Mouse (Mus musculus): ENCODE results near the gene Gm20521. TPM values are rescaled to one million over a fixed set of nuclear protein-coding genes. Genes with fewer than 3 reads are reported as not detected.

Gm20521 gene
- polyA plus RNA-seq, 1 experiment from 2014 or later: not detected

Other genes starting within 250 kb of the Gm20521 start
- not detected in 2 replicates for gene Gm17606, start 242.5 kb upstream of the Gm20521 start, polyA plus RNA-seq (2014; fragmentation: Nextera tagmentation; extraction: Ambion mirVana)
- 6.2 and 6.3 TPM in 2 replicates for gene Cdh24, start 242.1 kb upstream of the Gm20521 start, polyA plus RNA-seq (2014; fragmentation: Nextera tagmentation; extraction: Ambion mirVana)
- gene 1700123O20Rik, start 197.2 kb upstream of the Gm20521 start, polyA plus RNA-seq (2014; fragmentation: Nextera tagmentation; extraction: Ambion mirVana): 109 and 110 TPM in 2 replicates
- gene Acin1, start 196.5 kb upstream of the Gm20521 start, polyA plus RNA-seq (2014; fragmentation: Nextera tagmentation; extraction: Ambion mirVana): 122 and 141 TPM in 2 replicates
- gene Gm29776, start 184.6 kb upstream of the Gm20521 start, polyA plus RNA-seq (2014; fragmentation: Nextera tagmentation; extraction: Ambion mirVana): 0.11 and 0.17 TPM in 2 replicates
- 0.17 TPM in 2 replicates for gene Cebpe, start 171.3 kb upstream of the Gm20521 start, polyA plus RNA-seq (2014; fragmentation: Nextera tagmentation; extraction: Ambion mirVana)
- gene Slc7a8, start 101.5 kb upstream of the Gm20521 start, polyA plus RNA-seq (2014; fragmentation: Nextera tagmentation; extraction: Ambion mirVana): 2.5 and 5.3 TPM in 2 replicates
- gene Rnf212b, start 69.3 kb upstream of the Gm20521 start, polyA plus RNA-seq (2014; fragmentation: Nextera tagmentation; extraction: Ambion mirVana): not detected in 2 replicates
- 13.7 and 14.5 TPM in 2 replicates for gene Homez, start 12.5 kb upstream of the Gm20521 start, polyA plus RNA-seq (2014; fragmentation: Nextera tagmentation; extraction: Ambion mirVana)
- gene Ppp1r3e, start 5.9 kb upstream of the Gm20521 start, polyA plus RNA-seq (2014; fragmentation: Nextera tagmentation; extraction: Ambion mirVana): 0.33 and 0.34 TPM in 2 replicates
- gene Bcl2l2, start 64 bp upstream of the Gm20521 start, polyA plus RNA-seq (2014; fragmentation: Nextera tagmentation; extraction: Ambion mirVana): 2.7 and 3.6 TPM in 2 replicates
- 149 and 167 TPM in 2 replicates for gene Pabpn1, start 9.1 kb downstream of the Gm20521 start, polyA plus RNA-seq (2014; fragmentation: Nextera tagmentation; extraction: Ambion mirVana)
- 36.6 and 38.2 TPM in 2 replicates for gene Slc22a17, start 29.7 kb downstream of the Gm20521 start, polyA plus RNA-seq (2014; fragmentation: Nextera tagmentation; extraction: Ambion mirVana)
- gene Efs, start 42.7 kb downstream of the Gm20521 start, polyA plus RNA-seq (2014; fragmentation: Nextera tagmentation; extraction: Ambion mirVana): 29.0 and 29.9 TPM in 2 replicates
- not detected in 2 replicates for gene Il25, start 49.3 kb downstream of the Gm20521 start, polyA plus RNA-seq (2014; fragmentation: Nextera tagmentation; extraction: Ambion mirVana)
- gene Cmtm5, start 52.8 kb downstream of the Gm20521 start, polyA plus RNA-seq (2014; fragmentation: Nextera tagmentation; extraction: Ambion mirVana): 2.0 and 2.8 TPM in 2 replicates
- 0.91 and 9.2 TPM in 2 replicates for gene Myh6, start 83.5 kb downstream of the Gm20521 start, polyA plus RNA-seq (2014; fragmentation: Nextera tagmentation; extraction: Ambion mirVana)
- not detected in 2 replicates for gene Gm17428, start 93.5 kb downstream of the Gm20521 start, polyA plus RNA-seq (2014; fragmentation: Nextera tagmentation; extraction: Ambion mirVana)
- gene Myh7, start 111.2 kb downstream of the Gm20521 start, polyA plus RNA-seq (2014; fragmentation: Nextera tagmentation; extraction: Ambion mirVana): 4.0 and 13.1 TPM in 2 replicates
- gene Ngdn, start 132.0 kb downstream of the Gm20521 start, polyA plus RNA-seq (2014; fragmentation: Nextera tagmentation; extraction: Ambion mirVana): 92.8 and 97.7 TPM in 2 replicates
- 4.5 and 6.0 TPM in 2 replicates for gene Zfhx2, start 208.9 kb downstream of the Gm20521 start, polyA plus RNA-seq (2014; fragmentation: Nextera tagmentation; extraction: Ambion mirVana)
- 19.0 and 19.6 TPM in 2 replicates for gene Thtpa, start 211.3 kb downstream of the Gm20521 start, polyA plus RNA-seq (2014; fragmentation: Nextera tagmentation; extraction: Ambion mirVana)
- 8.4 and 13.4 TPM in 2 replicates for gene Ap1g2, start 223.2 kb downstream of the Gm20521 start, polyA plus RNA-seq (2014; fragmentation: Nextera tagmentation; extraction: Ambion mirVana)
- 1.2 and 1.3 TPM in 2 replicates for gene Jph4, start 233.5 kb downstream of the Gm20521 start, polyA plus RNA-seq (2014; fragmentation: Nextera tagmentation; extraction: Ambion mirVana)

All from embryonic facial prominence, embryonic 11.5 days (tissue).